Mouse (Mus musculus) E14TG2a.4 (cell line): ENCODE data around the gene Sgsh.

Source experiments
- CTCF ChIP-seq: conservative IDR thresholded peaks from 2 replicates; pipeline ENCODE4 v1.5.1; 2014; ENCODE audit warnings: low read length
- NANOG ChIP-seq: IDR thresholded peaks from 2 replicates; pipeline ENCODE4 v1.6.1; 2014; ENCODE audit warnings: borderline replicate concordance, low read length, mixed read lengths
- POU5F1 ChIP-seq: IDR thresholded peaks from 2 replicates; pipeline ENCODE4 v1.6.1; 2014; ENCODE audit warnings: low read length, borderline replicate concordance

DNA sequence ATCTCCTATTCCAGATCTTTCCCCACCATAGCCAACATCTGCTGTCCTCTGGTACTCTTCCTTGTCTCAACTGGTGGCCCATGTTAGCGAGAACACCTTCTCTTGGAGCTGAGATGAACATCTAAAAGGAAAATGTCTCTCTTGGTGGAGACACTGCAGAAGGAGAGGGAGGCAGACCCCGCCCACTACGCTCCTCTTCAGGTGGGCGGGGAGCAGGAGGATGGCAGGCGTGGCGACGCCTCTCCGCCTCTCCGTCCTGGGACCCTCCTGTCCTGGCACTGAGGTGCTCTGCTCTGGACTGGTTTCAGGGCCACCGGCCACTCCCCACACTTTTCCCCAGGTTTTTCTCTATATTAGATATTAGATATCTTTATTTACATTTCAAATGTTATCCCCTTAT is 44.7 kb downstream of the Sgsh start:
- TF ChIP-seq CTCF (no peak), NANOG (no peak), POU5F1 (no peak)
